Mouse (Mus musculus) small intestine, adult 2 months (tissue): ENCODE results near the gene Gfer.

Experiments used
- CTCF ChIP-seq: fragments of 200-500 bp; IDR thresholded peaks from 2 replicates; pipeline ENCODE4 v1.5.1; 2012; ENCODE audit warnings: low read depth, mild to moderate bottlenecking, control low read depth, inconsistent platforms, low read length, moderate library complexity, mixed read lengths; ENCODE audit not compliant: insufficient replicate concordance, insufficient read length; ENCODE audit errors: extremely low read depth
- POLR2A ChIP-seq: fragments of 200-500 bp; IDR thresholded peaks from 2 replicates; pipeline ENCODE4 v1.6.1; 2012; ENCODE audit warnings: low read depth, mild to moderate bottlenecking, control low read depth, inconsistent platforms, low read length, moderate library complexity

- TF ChIP-seq CTCF (no peak), POLR2A (no peak)
Observed at GRCm38 (mm10) chr17:24725637-24726390, 29.9 kb upstream of the Gfer start.
